8 mouse cellular contexts compared by ENCODE assay signal in genomic region chr1:55363044-55363565, GRCm38 (mm10). TPM values are rescaled to one million over a fixed set of nuclear protein-coding genes. Genes with fewer than 3 reads are reported as not detected.
DNase-seq lines count a peak whose midpoint lies in the region; ATAC-seq and TF ChIP-seq lines count a peak whose summit lies in the region.

Boll (minus strand) TSS chr1:55363469.

- ATAC-seq in Patski = no peak
- ATAC-seq in hindbrain, embryonic 13.5 days (ENCODE audit: low FRiP score) = peak; percentile 90
- ATAC-seq in lung, embryonic 16.5 days (ENCODE audit: low read depth) = peak; percentile 85

- no peaks in the 10 kb centered on the region for H3K36me3 ChIP-seq in hindbrain, embryonic 13.5 days
- H3K36me3 ChIP-seq in lung, embryonic 16.5 days (ENCODE audit: control insufficient read depth, insufficient read depth, low read length) = no peaks in the 10 kb centered on the region
- no peaks in the 10 kb centered on the region for H3K36me3 ChIP-seq in thymus, adult 2 months (ENCODE audit: control insufficient read depth, insufficient read depth, low read length)

- TF ChIP-seq POLR2A in thymus, adult 2 months (IDR thresholded peaks at IDR 0.05; ENCODE audit: control insufficient read depth, extremely low read depth, insufficient read depth, low read length, poor library complexity) = no peak

- DNase-seq in Patski (ENCODE audit: low read depth, low spot score) = no peak
- peak; percentile 54 to 77 for DNase-seq in cerebellum, postnatal 25 days
- DNase-seq in frontal cortex, postnatal 36 days (ENCODE audit: low spot score in 2 of 2) = peak; percentile 17 to 25
- peak; percentile 72 to 80 for DNase-seq in layer of hippocampus, postnatal 10 days (ENCODE audit: low spot score in 2 of 2)
- peak; percentile 29 for DNase-seq in ovary, postnatal 10 days (ENCODE audit: low spot score)
- peak; percentile 83 for DNase-seq in thymus, adult 2 months

- CTCF ChIA-PET in Patski (lab: Charles Lee) = no interaction called here

- 11% methylated on average over 63 of the region's 68 CpGs for WGBS in hindbrain, embryonic 13.5 days
- 10% methylated on average over 50 of the region's 68 CpGs for WGBS in lung, embryonic 16.5 days
- 28% methylated on average over 55 of the region's 68 CpGs for WGBS in thymus, adult 2 months

- peaks cover 9% of the 10 kb centered on the region for H3K4me1 ChIP-seq in hindbrain, embryonic 13.5 days (replicated peaks)
- H3K4me1 ChIP-seq in lung, embryonic 16.5 days (replicated peaks; ENCODE audit: control insufficient read depth, insufficient read depth, low read length) = peaks cover 3% of the 10 kb centered on the region; the same call in 1 of the 2 replicates
- no peaks in the 10 kb centered on the region for H3K4me1 ChIP-seq in thymus, adult 2 months (replicated peaks; ENCODE audit: control insufficient read depth, insufficient read depth, low read length)

- peaks cover 38% of the 10 kb centered on the region for H3K27me3 ChIP-seq in Patski
- H3K27me3 ChIP-seq in hindbrain, embryonic 13.5 days = peaks cover 25% of the 10 kb centered on the region
- peaks cover 17% of the 10 kb centered on the region for H3K27me3 ChIP-seq in lung, embryonic 16.5 days (ENCODE audit: control insufficient read depth, insufficient read depth, low read depth, low read length)
- no peaks in the 10 kb centered on the region for H3K27me3 ChIP-seq in thymus, adult 2 months (ENCODE audit: control insufficient read depth, insufficient read depth, low read length)

- peak within 1 kb of the TSS; percentile 58; the same call in 1 of the 2 replicates for H3K9ac ChIP-seq in hindbrain, embryonic 13.5 days
- peak within 1 kb of the TSS; percentile 51; the same call in 1 of the 2 replicates for H3K9ac ChIP-seq in lung, embryonic 16.5 days (ENCODE audit: low read length)

- peak within 1 kb of the TSS; percentile 53 for H3K4me3 ChIP-seq in hindbrain, embryonic 13.5 days
- H3K4me3 ChIP-seq in lung, embryonic 16.5 days (ENCODE audit: low read length) = peak within 1 kb of the TSS; percentile 53
- H3K4me3 ChIP-seq in thymus, adult 2 months (ENCODE audit: control insufficient read depth, insufficient read depth, low read length) = peak within 1 kb of the TSS; percentile 57

- POLR2A ChIA-PET in Patski (lab: Charles Lee) = no interaction called here

- H3K9me3 ChIP-seq in hindbrain, embryonic 13.5 days = peaks cover 8% of the 10 kb centered on the region
- peaks cover 9% of the 10 kb centered on the region for H3K9me3 ChIP-seq in lung, embryonic 16.5 days (ENCODE audit: control insufficient read depth, low read length)

- TF ChIP-seq CTCF in Patski (IDR thresholded peaks at IDR 0.05) = peak; percentile 65
- peak; percentile 94 for TF ChIP-seq CTCF in thymus, adult 2 months (IDR thresholded peaks at IDR 0.05; ENCODE audit: borderline replicate concordance, control insufficient read depth, extremely low read depth, insufficient read depth, low read length, poor library complexity)

- in situ Hi-C loops in Patski (cut with MboI; ENCODE audit: low pct_unique_long_range_greater_than_20kb) = loop anchor here (25.0 kb wide), 1 partner anchor 1174 kb away; no protein-coding TSS in a partner anchor

- H3K4me2 ChIP-seq in hindbrain, embryonic 13.5 days = peak within 1 kb of the TSS; percentile 65
- peak within 1 kb of the TSS; percentile 66 for H3K4me2 ChIP-seq in lung, embryonic 16.5 days (ENCODE audit: low read depth, low read length)

- no peak within 1 kb of the TSS for H3K27ac ChIP-seq in hindbrain, embryonic 13.5 days
- no peak within 1 kb of the TSS for H3K27ac ChIP-seq in lung, embryonic 16.5 days (ENCODE audit: low read length)
- H3K27ac ChIP-seq in thymus, adult 2 months (ENCODE audit: control insufficient read depth, insufficient read depth, low read length) = no peak within 1 kb of the TSS

RNA-seq across cellular contexts. Expression of gene Boll, which starts in this region (rescaled TPM):
- not detected for polyA plus RNA-seq in Patski (2021)
- polyA plus RNA-seq in hindbrain, embryonic 13.5 days (2015; fragmentation: Nextera tagmentation; extraction: Ambion mirVana) = 0.10 TPM in 1 of 2 replicates, not detected in the other
- not detected for total RNA-seq in layer of hippocampus, postnatal 10 days (2021)
- polyA plus RNA-seq in lung, embryonic 16.5 days (2015; fragmentation: Nextera tagmentation; extraction: Ambion mirVana) = 0.08 and 0.31 TPM in 2 replicates
- 0.82 and 1.3 TPM in 2 replicates for polyA plus RNA-seq in thymus, adult 2 months (2012; rRNA removed)

Comparison
In these comparisons a context has a peak if more than half of its experiments do, and no peak if none do; other contexts are left out.
1. Peak in ATAC-seq, H3K4me3 ChIP-seq, H3K9ac ChIP-seq and H3K4me2 ChIP-seq in hindbrain, embryonic 13.5 days; RNA of the gene not detected or under 1 TPM.
2. Peak in DNase-seq in layer of hippocampus, postnatal 10 days; RNA of the gene not detected or under 1 TPM.
3. Peak in ATAC-seq, H3K4me3 ChIP-seq, H3K9ac ChIP-seq and H3K4me2 ChIP-seq in lung, embryonic 16.5 days; RNA of the gene not detected or under 1 TPM.